10 mouse cellular contexts compared by ENCODE assay signal in the genomic region with DNA sequence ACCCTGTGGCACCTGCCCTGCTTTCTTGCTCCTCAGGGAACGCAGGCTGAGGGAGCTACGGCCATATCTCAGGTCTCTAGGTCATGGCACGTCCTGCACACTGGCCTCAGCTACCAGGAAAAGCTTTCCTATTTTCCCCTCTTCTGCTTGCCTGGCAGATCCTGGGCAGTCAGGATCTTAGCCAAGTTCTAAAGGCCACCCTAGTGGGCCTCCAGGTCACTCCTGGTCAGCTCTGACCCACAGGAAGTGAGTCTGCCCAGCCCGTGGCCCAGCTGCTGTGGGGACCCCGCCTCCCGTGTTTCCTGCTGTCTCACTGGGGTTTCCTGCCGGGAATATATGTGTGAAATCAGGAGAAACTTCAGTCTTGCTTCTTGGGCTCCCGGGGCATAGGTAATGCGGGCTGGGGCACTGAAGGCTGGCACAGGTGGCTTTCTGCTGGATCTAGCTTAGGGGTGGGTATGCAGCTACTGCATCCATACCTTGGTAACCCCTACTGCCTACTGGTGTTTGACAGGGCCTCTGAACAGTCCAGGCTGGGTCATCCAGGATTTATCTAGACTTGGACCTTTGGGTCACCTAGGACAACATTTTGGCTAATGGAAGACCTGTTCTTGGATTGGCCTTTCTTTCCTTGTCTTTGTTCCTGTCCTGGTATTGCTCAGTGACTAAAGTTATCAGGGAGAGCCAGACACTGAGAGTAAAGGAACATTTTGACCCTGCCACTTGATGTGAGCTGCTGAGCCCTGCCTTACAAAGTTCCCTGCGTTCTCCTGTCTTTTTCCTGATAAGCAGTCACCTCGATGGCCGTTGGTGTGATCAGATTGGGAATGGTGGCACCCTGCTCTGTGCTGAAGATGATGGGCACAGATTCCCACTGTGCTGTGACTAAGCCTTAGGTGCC. TPM values are rescaled to one million over a fixed set of nuclear protein-coding genes. Genes with fewer than 3 reads are reported as not detected.
A peak's percentile ranks its signal among the peaks of the same experiment; 100 is the strongest.
DNase-seq lines count a peak whose midpoint lies in the region; ATAC-seq lines count a peak whose summit lies in the region.
"Had no signal": no experiment of that assay in that cellular context is flagged by ENCODE, and none has a peak within 500 bp of the region (broad histone marks: within the 10 kb centered on the region; RNA-seq: fewer than 3 reads in every experiment).

No protein-coding gene starts in this region.

- 83% methylated on average over 12 of the region's 12 CpGs for WGBS in neural tube, embryonic 13.5 days
- WGBS in liver, embryonic 15.5 days (ENCODE audit: insufficient replicate concordance) = 33% methylated on average over 12 of the region's 12 CpGs
- WGBS in forebrain, embryonic 16.5 days = 82% methylated on average over 12 of the region's 12 CpGs
- WGBS in midbrain, embryonic 13.5 days = 87% methylated on average over 12 of the region's 12 CpGs

- peaks cover 49% of the 10 kb centered on the region for H3K4me1 ChIP-seq in neural tube, embryonic 13.5 days (replicated peaks)
- peaks cover 61% of the 10 kb centered on the region for H3K4me1 ChIP-seq in liver, embryonic 15.5 days (replicated peaks)
- peaks cover 20% of the 10 kb centered on the region for H3K4me1 ChIP-seq in forebrain, embryonic 16.5 days (replicated peaks; ENCODE audit: control insufficient read depth, insufficient read depth, low read length)
- peaks cover 37% of the 10 kb centered on the region for H3K4me1 ChIP-seq in midbrain, embryonic 13.5 days (replicated peaks)

- H3K4me2 ChIP-seq in neural tube, embryonic 13.5 days = no peak overlapping the region
- H3K4me2 ChIP-seq in liver, embryonic 15.5 days = peak overlapping the region; percentile 20
- no peak overlapping the region for H3K4me2 ChIP-seq in forebrain, embryonic 16.5 days (ENCODE audit: low read length)
- no peak overlapping the region for H3K4me2 ChIP-seq in midbrain, embryonic 13.5 days (replicated peaks)
- H3K4me2 ChIP-seq: limb, embryonic 15.5 days had no signal

- H3K9ac ChIP-seq in neural tube, embryonic 13.5 days = peak overlapping the region; percentile 41; the same call in 1 of the 2 replicates
- no peak overlapping the region for H3K9ac ChIP-seq in liver, embryonic 15.5 days
- H3K9ac ChIP-seq in forebrain, embryonic 16.5 days (replicated peaks; ENCODE audit: low read depth, low read length) = no peak overlapping the region
- no peak overlapping the region for H3K9ac ChIP-seq in midbrain, embryonic 13.5 days (replicated peaks)
- H3K9ac ChIP-seq: limb, embryonic 15.5 days had no signal

- DNase-seq in neural tube, embryonic 10.5 days (ENCODE audit: extremely low spot score, low spot score) = no peak
- peak; percentile 88 for DNase-seq in kidney, adult 11 months
- DNase-seq in MN1 (ENCODE audit: low spot score) = no peak
- DNase-seq in frontal cortex, adult 2 months (ENCODE audit: extremely low spot score in 1 of 2, low spot score in 1 of 2) = no peak
- DNase-seq: cerebellum, adult 11 months had no signal

- H3K27me3 ChIP-seq in neural tube, embryonic 13.5 days = peaks cover 10% of the 10 kb centered on the region; the same call in 1 of the 2 replicates
- no peaks in the 10 kb centered on the region for H3K27me3 ChIP-seq in liver, embryonic 15.5 days
- no peaks in the 10 kb centered on the region for H3K27me3 ChIP-seq in forebrain, embryonic 16.5 days (replicated peaks; ENCODE audit: control insufficient read depth, insufficient read depth, low read length)
- peaks cover 17% of the 10 kb centered on the region for H3K27me3 ChIP-seq in midbrain, embryonic 13.5 days
- H3K27me3 ChIP-seq: limb, embryonic 15.5 days had no signal

- ATAC-seq in neural tube, embryonic 13.5 days (ENCODE audit: low read depth) = no peak
- ATAC-seq in liver, embryonic 15.5 days (ENCODE audit: insufficient read depth) = no peak
- no peak for ATAC-seq in forebrain, embryonic 16.5 days
- ATAC-seq in midbrain, embryonic 13.5 days = no peak

- H3K4me3 ChIP-seq in neural tube, embryonic 13.5 days = no peak overlapping the region
- H3K4me3 ChIP-seq in liver, embryonic 15.5 days (replicated peaks) = no peak overlapping the region
- H3K4me3 ChIP-seq in forebrain, embryonic 16.5 days (replicated peaks; ENCODE audit: low read length) = no peak overlapping the region
- no peak overlapping the region for H3K4me3 ChIP-seq in midbrain, embryonic 13.5 days (replicated peaks)
- H3K4me3 ChIP-seq: limb, embryonic 15.5 days had no signal

- no peaks in the 10 kb centered on the region for H3K9me3 ChIP-seq in neural tube, embryonic 13.5 days
- H3K9me3 ChIP-seq in liver, embryonic 15.5 days (replicated peaks) = no peaks in the 10 kb centered on the region
- H3K9me3 ChIP-seq in forebrain, embryonic 16.5 days (ENCODE audit: control insufficient read depth, low read length) = no peaks in the 10 kb centered on the region
- no peaks in the 10 kb centered on the region for H3K9me3 ChIP-seq in midbrain, embryonic 13.5 days
- H3K9me3 ChIP-seq: limb, embryonic 15.5 days had no signal

- no peak overlapping the region for H3K27ac ChIP-seq in neural tube, embryonic 13.5 days (replicated peaks)
- peak overlapping the region; percentile 57 for H3K27ac ChIP-seq in liver, embryonic 15.5 days (replicated peaks)
- no peak overlapping the region for H3K27ac ChIP-seq in forebrain, embryonic 16.5 days (ENCODE audit: low read length)
- no peak overlapping the region for H3K27ac ChIP-seq in midbrain, embryonic 13.5 days
- H3K27ac ChIP-seq: limb, embryonic 15.5 days had no signal

- H3K36me3 ChIP-seq in neural tube, embryonic 13.5 days = no peaks in the 10 kb centered on the region
- H3K36me3 ChIP-seq in liver, embryonic 15.5 days (replicated peaks) = peaks cover 1% of the 10 kb centered on the region; the same call in 1 of the 2 replicates
- no peaks in the 10 kb centered on the region for H3K36me3 ChIP-seq in forebrain, embryonic 16.5 days (ENCODE audit: control insufficient read depth, insufficient read depth)
- no peaks in the 10 kb centered on the region for H3K36me3 ChIP-seq in midbrain, embryonic 13.5 days

RNA-seq across cellular contexts. Expression of gene Ninj1, which starts 2.9 kb away (rescaled TPM):
- polyA plus RNA-seq in neural tube, embryonic 13.5 days (2015; fragmentation: Nextera tagmentation; extraction: Ambion mirVana) = 21.8 and 24.6 TPM in 2 replicates
- 48.7 and 57.1 TPM in 2 replicates for polyA plus RNA-seq in liver, embryonic 15.5 days (2015; fragmentation: Nextera tagmentation; extraction: Ambion mirVana)
- 21.3 and 23.1 TPM in 2 replicates for polyA plus RNA-seq in forebrain, embryonic 16.5 days (2015; fragmentation: Nextera tagmentation; extraction: Ambion mirVana)
- polyA plus RNA-seq in midbrain, embryonic 13.5 days (2015; fragmentation: Nextera tagmentation; extraction: Ambion mirVana) = 12.6 and 14.6 TPM in 2 replicates
- 56.2 and 61.8 TPM in 2 replicates for polyA plus RNA-seq in frontal cortex, adult 2 months (2012; rRNA removed)

RNA-seq across cellular contexts. Expression of gene Card19, which starts 25.6 kb away (rescaled TPM):
- 35.3 and 47.8 TPM in 2 replicates for polyA plus RNA-seq in neural tube, embryonic 13.5 days (2015; fragmentation: Nextera tagmentation; extraction: Ambion mirVana)
- polyA plus RNA-seq in liver, embryonic 15.5 days (2015; fragmentation: Nextera tagmentation; extraction: Ambion mirVana) = 15.0 and 16.7 TPM in 2 replicates
- 20.6 and 21.4 TPM in 2 replicates for polyA plus RNA-seq in forebrain, embryonic 16.5 days (2015; fragmentation: Nextera tagmentation; extraction: Ambion mirVana)
- polyA plus RNA-seq in midbrain, embryonic 13.5 days (2015; fragmentation: Nextera tagmentation; extraction: Ambion mirVana) = 14.9 and 18.9 TPM in 2 replicates
- 30.4 and 33.8 TPM in 2 replicates for polyA plus RNA-seq in frontal cortex, adult 2 months (2012; rRNA removed)

RNA-seq across cellular contexts. Expression of gene Wnk2, which starts 42.4 kb away (rescaled TPM):
- 17.2 and 17.9 TPM in 2 replicates for polyA plus RNA-seq in neural tube, embryonic 13.5 days (2015; fragmentation: Nextera tagmentation; extraction: Ambion mirVana)
- 0.10 and 0.21 TPM in 2 replicates for polyA plus RNA-seq in liver, embryonic 15.5 days (2015; fragmentation: Nextera tagmentation; extraction: Ambion mirVana)
- 16.0 and 21.3 TPM in 2 replicates for polyA plus RNA-seq in forebrain, embryonic 16.5 days (2015; fragmentation: Nextera tagmentation; extraction: Ambion mirVana)
- 19.3 and 21.0 TPM in 2 replicates for polyA plus RNA-seq in midbrain, embryonic 13.5 days (2015; fragmentation: Nextera tagmentation; extraction: Ambion mirVana)
- 64.8 and 67.4 TPM in 2 replicates for polyA plus RNA-seq in frontal cortex, adult 2 months (2012; rRNA removed)

RNA-seq across cellular contexts. Expression of gene Susd3, which starts 58.3 kb away (rescaled TPM):
- 0.55 and 1.1 TPM in 2 replicates for polyA plus RNA-seq in neural tube, embryonic 13.5 days (2015; fragmentation: Nextera tagmentation; extraction: Ambion mirVana)
- 1.6 TPM in 2 replicates for polyA plus RNA-seq in liver, embryonic 15.5 days (2015; fragmentation: Nextera tagmentation; extraction: Ambion mirVana)
- 0.75 and 0.85 TPM in 2 replicates for polyA plus RNA-seq in forebrain, embryonic 16.5 days (2015; fragmentation: Nextera tagmentation; extraction: Ambion mirVana)
- 0.94 and 1.5 TPM in 2 replicates for polyA plus RNA-seq in midbrain, embryonic 13.5 days (2015; fragmentation: Nextera tagmentation; extraction: Ambion mirVana)
- polyA plus RNA-seq in frontal cortex, adult 2 months (2012; rRNA removed) = 2.4 and 3.2 TPM in 2 replicates

Comparison
In these comparisons a context has a peak if more than half of its experiments do, and no peak if none do; other contexts are left out.
1. RNA of gene Wnk2, which starts 42.4 kb away (polyA plus RNA-seq): 64.8 to 67.4 TPM in frontal cortex, adult 2 months, 16.0 to 21.3 TPM in forebrain, embryonic 16.5 days, 19.3 to 21.0 TPM in midbrain, embryonic 13.5 days and 17.2 to 17.9 TPM in neural tube, embryonic 13.5 days; 0.10 to 0.21 TPM in liver, embryonic 15.5 days; every median in the first group is over 10 times any median in the second.